Mouse (Mus musculus) embryo, embryonic 11 days (tissue): ENCODE results near the gene Adcy6.
"Not testable (repeated sequence)": the region's sequence is repeated elsewhere in the genome, so short reads cannot be mapped to it uniquely, and the experiment has no call there.

Experiments used
- DNase-seq: peaks from one replicate; pipeline ENCODE4 v3.0.0-alpha.2; 2015

Gene Adcy6

GRCm38 (mm10) chr15:98600036-98600709 lies 9.7 kb downstream of the Adcy6 start:
- DNase-seq = no peak

- no peak for DNase-seq
Observed at GRCm38 (mm10) chr15:98596609-98597008, 13.3 kb downstream of the Adcy6 start.

- DNase-seq = no peak
Observed at GRCm38 (mm10) chr15:98595049-98595448, 14.8 kb downstream of the Adcy6 start.

- no peak for DNase-seq
Observed at GRCm38 (mm10) chr15:98594193-98594592, 15.7 kb downstream of the Adcy6 start.

- DNase-seq = no peak
Observed at GRCm38 (mm10) chr15:98591396-98591795, 18.5 kb downstream of the Adcy6 start.

- DNase-seq = no peak
Observed at GRCm38 (mm10) chr15:98589640-98590336, 20.1 kb downstream of the Adcy6 start.

- no peak for DNase-seq
Observed at GRCm38 (mm10) chr15:98587751-98588150, 22.1 kb downstream of the Adcy6 start.

GRCm38 (mm10) chr15:98586141-98586540 lies 23.7 kb downstream of the Adcy6 start:
- not testable (repeated sequence) for DNase-seq

GRCm38 (mm10) chr15:98585421-98585820 lies 24.5 kb downstream of the Adcy6 start:
- no peak for DNase-seq

- DNase-seq = no peak
Observed at GRCm38 (mm10) chr15:98582996-98583395, 26.9 kb downstream of the Adcy6 start.

- no peak for DNase-seq
Observed at GRCm38 (mm10) chr15:98582410-98582809, 27.5 kb downstream of the Adcy6 start.

GRCm38 (mm10) chr15:98579795-98580464 lies 29.9 kb downstream of the Adcy6 start:
- DNase-seq = peak; percentile 88

GRCm38 (mm10) chr15:98579310-98579709 lies 30.6 kb downstream of the Adcy6 start:
- no peak for DNase-seq

GRCm38 (mm10) chr15:98573293-98573692 lies 36.6 kb downstream of the Adcy6 start:
- no peak for DNase-seq

- DNase-seq = no peak
Observed at GRCm38 (mm10) chr15:98570873-98571538, 38.9 kb downstream of the Adcy6 start, which contains the start of the genes Ccnt1 and 4930415O20Rik. Ccnt1 (minus strand) TSS chr15:98570923. 4930415O20Rik (plus strand) TSS chr15:98571004.

GRCm38 (mm10) chr15:98569795-98570365 lies 40.0 kb downstream of the Adcy6 start:
- DNase-seq = no peak

- DNase-seq = no peak
Observed at GRCm38 (mm10) chr15:98569216-98569615, 40.7 kb downstream of the Adcy6 start.

- peak; percentile 32 for DNase-seq
Observed at GRCm38 (mm10) chr15:98568256-98569033, 41.4 kb downstream of the Adcy6 start.

GRCm38 (mm10) chr15:98567278-98568134 lies 42.4 kb downstream of the Adcy6 start:
- DNase-seq = peak; percentile 100

- no peak for DNase-seq
Observed at GRCm38 (mm10) chr15:98566973-98567277, 43.0 kb downstream of the Adcy6 start.

- no peak for DNase-seq
Observed at GRCm38 (mm10) chr15:98557186-98557585, 52.7 kb downstream of the Adcy6 start.
